Mouse (Mus musculus) cerebellum, adult 11 months (tissue): ENCODE data around the gene Anapc11.

ENCODE experiments used
- DNase-seq: peaks from one replicate; pipeline ENCODE4 v3.0.0; 2022

Anapc11 gene

DNA sequence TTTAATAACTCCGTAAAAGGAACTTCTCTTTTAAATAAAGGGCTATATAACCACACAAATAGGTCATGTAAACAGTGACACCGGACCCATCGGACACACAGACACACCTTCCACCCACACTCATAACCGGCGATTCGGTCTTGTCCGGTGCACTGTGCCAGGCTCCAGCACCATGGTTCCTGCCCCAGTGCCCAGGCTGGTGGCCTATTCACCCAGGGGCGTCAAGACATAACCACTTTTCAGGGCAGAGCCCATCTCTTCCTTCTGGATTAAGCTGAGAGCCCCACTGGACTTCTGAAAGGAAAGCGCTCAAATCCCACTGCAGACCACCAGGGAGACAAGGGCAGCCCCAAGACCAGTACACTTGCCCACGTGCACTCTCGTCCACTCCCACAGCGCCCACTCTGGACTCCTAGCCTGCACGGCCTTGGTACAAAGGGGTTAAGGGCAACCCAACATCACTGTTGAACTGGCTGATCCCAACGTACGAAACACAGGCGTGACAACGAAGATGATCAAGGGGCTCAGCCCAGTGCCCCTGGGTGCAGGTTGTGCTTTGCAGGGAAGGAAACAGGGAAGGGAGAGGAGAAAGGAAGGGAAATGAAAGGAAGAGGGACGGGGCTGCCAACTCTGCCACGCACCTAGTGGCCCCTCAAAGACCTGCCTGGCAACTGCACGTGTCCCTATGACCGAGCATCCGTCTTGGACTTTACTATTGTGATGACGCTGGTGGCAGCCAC lies 30.6 kb downstream of the Anapc11 start:
- no peak for DNase-seq

DNA sequence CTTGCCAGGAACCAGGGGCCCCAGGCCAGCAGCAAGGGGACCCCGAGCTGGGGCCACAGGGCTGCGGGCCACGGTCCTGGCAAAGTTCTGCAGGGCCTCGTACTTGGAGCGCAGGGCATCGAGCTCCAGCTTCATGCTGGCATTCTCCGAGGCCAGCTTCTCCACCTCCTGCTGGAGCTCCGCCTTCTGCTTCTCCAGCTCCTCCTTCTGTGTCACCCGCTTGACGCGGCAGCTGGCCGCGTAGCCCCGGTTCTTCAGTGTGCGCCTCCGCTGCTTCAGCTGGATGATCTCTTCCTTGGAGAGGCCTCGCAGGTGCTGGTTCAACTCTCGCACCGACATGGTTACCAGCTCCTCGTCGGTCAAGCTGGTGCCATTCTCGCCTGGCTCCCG lies 31.1 kb downstream of the Anapc11 start:
- DNase-seq = no peak

DNA sequence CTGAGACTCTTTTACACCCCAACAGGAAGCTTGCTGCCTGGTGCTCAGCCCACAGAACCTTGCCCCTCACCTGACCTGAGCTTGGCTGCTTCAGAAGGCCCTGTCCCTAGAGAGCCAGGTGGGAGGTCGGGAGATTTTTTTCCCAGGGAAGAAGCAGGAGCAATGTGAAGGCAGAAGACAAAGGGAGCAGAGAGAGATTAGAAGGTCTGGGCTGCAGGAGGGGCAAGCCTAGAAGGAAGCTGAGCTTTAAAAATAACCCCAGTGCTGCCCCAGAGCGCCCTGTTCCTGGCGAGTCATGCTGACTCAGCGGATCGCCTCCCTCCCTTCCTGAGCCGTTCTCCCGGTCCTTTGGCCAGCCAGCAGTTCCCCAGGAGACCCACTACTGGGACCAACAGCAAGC lies 31.7 kb downstream of the Anapc11 start:
- DNase-seq = no peak

DNA sequence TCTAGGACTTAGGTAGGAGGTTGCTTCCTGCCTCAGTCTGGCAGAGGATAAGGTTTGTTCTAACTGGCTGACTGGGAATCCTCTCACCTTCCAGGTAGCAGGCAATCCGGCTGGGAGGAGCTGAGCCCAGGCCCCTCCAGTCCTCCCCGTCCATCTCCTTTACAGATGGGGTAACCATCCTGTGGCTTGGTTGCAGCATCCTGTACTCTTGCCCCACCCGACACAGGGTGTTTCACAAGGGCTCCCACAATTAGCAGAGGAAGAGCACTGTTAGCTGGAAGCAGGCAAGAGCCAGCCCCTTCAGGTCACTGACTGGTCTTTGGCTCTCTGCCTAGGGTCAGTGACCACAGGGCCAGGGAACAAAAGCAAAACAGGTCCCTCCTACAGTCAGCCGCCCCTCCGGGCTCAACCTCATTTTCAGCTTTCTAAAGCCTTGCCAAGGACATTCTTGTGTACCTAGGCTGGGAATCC lies 32.2 kb downstream of the Anapc11 start:
- no peak for DNase-seq

DNA sequence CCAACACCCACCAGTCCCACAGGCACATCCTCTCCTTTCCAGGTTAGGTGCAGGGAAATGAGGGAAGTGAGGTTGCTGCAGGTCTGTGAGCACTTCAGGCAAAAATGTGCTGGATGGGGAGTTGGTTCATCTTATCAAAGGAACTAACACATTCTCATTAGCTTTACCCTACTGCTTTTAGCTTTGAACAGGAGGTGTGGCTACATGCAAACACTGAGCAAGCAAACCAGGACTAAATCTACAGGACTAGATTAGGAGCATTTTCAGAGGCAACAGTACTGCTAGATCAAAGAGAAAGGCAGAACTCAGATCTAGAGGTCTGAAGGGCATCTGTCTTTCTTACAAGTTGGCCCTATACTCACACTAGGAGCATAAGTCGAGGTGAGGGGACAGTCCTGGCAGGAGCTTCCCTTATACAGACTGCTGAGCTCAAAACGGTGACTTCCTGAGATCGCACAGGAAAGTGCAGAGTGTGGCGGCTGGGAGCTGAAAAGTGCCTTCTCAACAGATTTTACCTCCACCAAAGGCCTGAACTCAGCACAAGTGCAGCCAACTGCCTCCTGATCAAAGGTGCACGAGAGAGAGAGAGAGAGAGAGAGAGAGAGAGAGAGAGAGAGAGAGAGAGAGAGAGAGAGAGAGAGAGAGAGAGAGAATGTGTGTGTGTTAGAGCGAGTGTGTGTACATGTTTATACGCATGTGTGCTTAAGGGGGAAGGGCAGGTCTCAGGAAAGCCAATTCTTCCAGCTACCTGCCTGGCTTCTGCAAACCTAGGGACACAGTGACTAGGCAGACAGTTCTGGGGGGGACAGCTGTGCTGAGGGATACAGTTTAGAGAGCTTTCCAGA lies 32.9 kb downstream of the Anapc11 start:
- no peak for DNase-seq

DNA sequence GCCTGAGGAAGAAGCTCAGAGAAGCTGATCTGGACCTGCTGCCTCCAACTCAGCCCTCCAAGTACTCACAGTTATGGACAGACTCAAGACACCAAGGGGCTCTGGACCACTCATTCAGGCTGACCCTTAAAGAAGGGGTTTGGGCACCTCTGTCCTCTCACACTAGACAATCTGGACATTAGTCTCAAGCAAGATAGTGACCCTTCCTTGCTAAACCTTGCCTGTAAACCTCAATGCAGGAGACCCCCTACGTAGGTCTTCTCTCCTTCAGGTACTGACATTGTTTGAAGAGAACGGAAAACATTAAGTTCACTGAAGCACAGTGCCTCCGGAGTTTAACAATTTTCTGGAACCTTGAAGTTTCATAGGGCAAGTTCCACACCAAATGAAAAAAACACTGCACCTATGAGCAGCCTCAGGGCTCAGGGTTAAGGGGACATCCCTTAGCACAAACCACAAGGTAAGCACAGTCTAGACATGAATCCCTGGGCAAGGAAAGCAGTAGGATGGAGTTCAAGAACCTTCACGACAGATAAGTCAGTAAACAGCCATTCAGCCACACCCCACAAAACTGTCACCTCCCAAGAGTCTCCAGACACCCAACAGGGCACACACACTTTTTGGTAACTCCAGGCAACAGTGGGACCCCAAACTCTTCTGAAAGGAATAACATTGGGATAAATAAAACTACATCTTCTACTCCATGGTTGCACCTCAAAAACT lies 33.7 kb downstream of the Anapc11 start:
- DNase-seq = no peak

DNA sequence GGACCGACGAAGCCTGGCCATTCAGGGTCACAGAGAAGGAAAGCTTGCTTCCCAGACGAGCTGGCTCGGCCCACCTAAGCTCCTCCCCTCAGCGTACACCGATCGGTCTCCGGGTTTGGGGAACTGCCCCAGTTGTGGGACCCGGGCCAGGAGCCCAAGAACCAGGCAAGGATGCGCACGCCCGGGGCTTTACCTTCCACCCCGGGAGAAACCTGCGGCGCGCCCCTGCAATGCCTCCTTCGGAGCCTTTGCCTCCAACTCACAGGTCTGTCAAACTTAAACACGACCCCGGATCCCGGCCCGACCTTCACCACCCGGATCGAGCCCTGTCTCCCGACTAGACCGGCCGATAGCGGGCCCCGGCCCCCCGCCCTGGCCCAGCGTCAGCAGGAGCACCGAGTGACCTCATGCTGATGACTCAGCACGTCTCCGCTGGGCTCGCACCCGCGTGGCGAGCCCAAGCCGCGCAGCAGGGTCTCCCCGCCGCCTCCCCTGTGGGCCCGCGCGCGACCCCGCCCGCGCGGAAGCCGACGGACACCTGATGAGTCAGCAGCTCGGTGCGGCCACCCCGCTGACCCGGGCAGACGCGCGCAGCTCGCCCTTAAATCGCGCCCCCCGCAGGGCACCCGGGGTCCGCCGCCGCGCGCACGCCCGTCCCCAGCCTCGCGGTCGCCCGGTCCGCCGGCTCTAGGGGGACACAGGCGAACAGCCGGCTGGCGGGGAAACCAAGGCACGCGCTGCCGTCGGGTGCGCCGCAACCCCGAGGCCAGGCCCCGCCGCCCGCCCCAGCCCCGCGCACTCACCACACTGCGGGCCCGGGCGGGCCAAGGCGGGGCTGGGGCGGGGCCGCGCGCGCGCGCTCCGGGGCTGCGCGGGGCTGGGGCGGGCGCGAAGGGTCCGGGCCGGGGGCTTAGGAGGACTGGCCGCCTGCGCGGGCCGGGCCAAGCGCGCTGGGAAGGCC lies 34.6 kb downstream of the Anapc11 start:
- peak; percentile 70 for DNase-seq

DNA sequence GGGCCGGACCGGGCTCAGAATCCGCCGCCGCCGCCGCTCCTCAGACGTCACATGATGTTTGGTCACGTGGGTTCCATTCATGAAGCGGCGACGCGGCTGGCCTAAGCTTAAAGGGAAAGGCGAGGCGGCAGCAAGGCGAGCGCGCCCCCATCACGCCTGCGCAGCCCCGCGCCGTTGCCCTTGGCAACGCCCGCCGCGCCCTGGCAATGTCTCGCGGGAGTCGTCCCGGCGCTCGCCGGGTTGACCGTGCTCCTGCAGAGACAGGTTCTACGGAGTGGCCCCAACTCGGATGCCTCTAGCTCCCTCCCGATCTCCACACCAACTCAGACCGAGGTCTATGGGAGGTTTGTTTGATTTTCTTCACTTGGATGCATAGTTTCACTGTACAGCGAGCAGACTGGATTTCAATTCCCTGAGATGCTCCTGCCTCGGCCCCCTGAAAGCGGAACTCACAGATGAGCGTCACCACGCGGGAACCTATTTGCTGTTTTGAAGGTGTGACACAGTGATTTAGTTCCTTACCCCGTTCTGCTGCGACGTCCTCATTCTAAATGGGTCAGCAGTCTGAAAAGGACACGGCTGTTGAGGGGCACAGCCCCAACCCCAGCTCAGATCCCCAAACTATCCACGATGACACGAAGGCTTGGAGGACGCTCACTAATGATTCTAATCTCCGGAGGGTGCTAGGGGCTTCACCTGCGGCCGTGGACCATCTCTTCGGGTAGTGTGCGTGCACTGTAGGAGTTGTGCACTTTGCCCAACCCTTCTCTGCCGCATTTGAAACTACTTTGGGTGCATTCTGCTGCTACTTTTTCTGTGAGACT lies 35.5 kb downstream of the Anapc11 start, which contains the start of gene Mafg:
Gene Mafg (minus strand): TSS at position 81 of the 824 bp plus-strand sequence.
- peak; percentile 91 for DNase-seq

DNA sequence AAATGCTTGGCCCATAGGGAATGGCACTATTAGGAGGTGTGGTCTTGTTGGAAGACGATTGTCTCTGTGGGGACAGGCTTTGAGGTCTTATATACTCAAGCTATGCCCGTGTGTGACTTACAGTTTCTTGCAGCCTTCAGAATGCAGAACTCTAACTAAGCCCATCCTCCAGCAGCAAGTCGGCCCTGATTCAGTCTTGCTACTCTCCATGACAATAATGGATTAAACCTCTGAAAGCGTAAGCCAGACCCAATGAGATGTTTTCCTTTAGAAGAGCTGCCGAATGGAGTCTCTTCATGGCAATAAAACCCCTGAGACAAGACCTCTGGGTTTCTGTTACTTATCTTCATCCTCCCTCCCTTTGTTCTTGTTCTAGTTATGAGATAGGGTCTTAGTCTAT lies 36.6 kb downstream of the Anapc11 start:
- no peak for DNase-seq

DNA sequence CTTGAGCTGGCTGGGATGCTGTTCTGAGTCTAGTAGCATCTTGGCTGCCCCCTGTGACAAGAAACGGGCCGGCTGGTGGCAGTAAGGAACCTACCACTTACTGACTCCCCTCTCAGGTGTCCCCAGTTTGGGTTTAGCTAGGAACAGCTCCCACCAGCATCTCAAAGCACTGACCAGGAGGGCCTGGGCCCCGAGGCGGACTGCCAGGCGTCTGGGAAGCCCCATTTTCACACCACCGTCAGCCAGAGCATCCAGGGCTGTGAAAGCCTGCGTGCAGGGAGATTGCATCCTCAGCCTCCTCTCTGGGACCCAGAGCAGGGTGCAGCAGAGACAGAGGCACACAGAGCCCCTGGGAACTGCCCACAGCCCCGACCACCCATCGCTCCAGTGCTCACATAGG lies 43.0 kb downstream of the Anapc11 start:
- no peak for DNase-seq

DNA sequence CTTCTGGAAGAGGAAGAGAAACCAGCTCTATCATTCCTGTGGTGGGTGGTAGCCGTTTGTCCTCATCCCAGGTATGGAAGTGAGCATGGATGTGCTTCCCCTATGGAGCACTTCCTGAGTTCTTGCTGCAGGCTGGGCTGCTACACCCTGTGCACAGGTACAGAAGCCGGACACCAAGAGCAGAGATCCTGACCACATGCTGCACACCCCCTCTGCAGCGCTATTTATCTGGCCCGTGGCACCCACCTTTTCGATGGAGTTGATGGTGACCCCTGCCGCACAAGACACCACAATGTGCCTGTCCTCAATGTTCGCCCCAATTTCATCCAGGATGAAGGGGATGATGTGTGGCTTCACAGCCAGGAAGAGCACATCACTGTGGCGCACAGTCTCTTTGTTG lies 43.6 kb downstream of the Anapc11 start:
- no peak for DNase-seq

DNA sequence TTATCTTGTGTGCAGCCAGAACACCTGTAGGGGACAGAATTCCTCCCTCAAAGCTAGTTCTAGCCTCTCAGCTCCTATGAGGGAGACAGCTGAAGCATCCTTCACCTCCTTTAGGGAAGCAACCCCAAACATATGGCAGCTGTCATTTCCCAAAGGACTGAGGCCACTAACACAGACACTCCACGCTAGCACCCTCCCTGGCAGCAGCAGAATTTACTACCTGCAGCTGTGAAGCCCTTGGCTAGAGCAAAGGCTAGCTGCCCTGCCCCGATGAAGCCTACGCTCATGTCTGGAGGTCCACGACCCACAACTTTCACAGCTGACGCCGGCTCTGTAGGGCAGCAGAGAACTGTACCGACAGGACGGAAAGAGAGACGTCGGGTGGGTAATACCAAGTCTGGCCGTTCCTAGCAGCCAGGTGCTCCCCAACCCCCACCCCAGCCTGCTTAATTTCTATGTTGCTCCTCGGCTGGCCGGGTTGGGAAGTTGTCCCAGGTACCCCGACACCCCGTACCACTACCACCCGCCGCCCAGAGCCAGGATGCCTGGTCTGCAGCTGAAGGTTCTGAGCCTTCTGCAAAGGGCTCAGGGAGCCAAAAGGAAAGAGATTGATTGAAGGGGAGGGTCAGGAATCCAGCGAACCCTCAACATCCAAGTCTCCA lies 44.8 kb downstream of the Anapc11 start:
- no peak for DNase-seq

DNA sequence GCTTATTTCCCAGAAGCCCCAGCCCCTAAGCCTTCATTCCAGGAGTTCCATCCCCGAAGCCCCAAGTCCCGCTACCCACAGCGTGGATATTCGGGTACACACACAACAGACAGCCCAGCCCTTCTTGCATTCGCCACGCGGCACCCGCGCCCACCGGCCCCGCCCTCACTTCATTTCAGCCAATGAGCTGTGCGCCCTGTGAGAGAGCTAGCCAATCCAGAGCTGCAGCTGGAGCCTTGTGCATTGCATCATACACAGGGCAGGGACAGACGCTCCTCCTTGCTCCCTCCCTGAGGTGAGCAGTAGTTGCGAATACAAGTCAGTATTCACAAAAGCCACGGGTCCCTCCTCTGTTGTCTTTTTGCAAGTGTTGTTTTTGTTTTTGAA lies 45.4 kb downstream of the Anapc11 start, which contains the start of gene Pycr1:
Gene Pycr1 (minus strand): TSS at position 169 of the 387 bp plus-strand sequence.
- peak; percentile 87 for DNase-seq

DNA sequence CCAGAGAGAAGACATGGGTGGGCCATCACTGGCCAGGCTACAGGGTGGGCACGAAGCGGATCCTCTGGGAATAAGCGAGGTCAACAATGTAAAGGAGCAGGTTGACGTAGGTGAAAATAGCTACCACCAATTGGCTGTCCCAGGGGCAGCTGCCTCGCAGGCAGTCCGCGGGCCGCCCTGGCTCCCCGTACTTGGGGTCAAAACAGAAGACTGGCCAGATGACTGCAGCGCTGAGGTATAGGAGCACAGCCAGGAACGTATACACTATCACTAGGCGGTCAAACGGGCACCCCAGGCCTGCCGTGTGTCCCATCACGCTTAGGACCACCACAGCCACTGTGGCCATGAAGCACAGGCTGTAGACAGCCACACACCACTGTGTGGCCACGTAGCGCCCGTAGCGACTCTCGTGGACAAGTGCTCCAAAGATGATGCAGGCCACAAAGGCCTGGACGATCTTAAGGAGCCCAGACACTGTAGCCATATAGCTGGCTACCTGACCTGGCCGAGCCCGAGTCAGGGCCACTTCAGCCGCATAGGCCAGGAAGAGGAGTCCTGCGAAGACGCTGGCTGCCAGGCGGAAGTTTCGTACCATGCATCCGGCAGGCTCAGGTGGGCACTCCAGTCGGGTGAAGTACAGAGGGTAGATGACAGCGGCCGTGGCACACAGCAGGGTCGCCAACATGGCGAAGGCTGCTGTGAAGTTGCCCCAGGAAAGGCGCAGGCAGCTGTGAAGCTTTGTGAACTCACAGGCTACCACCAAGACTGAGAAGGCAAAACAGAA lies 49.0 kb downstream of the Anapc11 start:
- DNase-seq = no peak

DNA sequence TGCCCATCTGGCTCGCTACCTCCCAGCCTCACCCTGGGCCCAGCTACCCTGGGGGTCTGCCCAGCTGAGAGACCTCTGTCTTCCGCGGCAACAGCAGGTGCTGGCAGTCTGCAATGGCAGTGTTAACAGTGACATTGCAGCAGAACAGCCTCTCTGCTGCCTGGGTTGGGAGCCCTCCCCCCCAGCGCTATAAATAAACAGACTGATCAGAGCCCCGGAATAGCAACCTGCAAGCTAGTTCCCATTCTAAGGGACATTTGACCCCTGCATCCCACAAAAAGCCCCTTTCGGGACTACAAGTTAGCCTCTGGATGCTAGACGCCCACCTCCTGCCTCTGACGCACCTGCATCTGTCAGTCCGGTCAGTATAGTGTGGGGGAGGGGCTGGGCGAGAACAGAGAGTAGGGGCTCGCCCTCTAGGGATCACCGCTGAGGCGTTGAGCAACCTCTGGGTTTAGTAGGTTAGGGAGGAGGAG lies 49.8 kb downstream of the Anapc11 start, which contains the start of gene Myadml2:
Gene Myadml2 (minus strand): TSS at position 158 of the 476 bp plus-strand sequence.
- DNase-seq = peak; percentile 49

DNA sequence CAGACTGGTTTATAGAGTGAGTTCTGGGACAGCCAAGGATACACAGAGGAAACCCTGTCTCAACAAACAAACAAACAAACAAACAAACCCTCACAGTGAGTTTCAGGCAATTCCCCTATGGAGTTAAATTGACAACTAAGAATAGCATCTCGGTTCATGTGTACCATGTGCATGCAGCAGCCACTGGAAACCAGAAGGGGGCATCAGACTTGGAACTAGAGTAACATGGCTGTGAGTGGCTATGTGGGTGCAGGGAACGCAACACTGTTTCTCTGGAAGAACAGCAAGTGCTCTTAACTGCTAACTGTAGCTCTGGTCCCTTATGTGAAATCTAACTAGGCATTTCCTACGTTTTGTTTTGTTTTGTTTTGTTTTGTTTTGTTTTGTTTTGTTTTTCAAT lies 53.7 kb downstream of the Anapc11 start:
- no peak for DNase-seq

DNA sequence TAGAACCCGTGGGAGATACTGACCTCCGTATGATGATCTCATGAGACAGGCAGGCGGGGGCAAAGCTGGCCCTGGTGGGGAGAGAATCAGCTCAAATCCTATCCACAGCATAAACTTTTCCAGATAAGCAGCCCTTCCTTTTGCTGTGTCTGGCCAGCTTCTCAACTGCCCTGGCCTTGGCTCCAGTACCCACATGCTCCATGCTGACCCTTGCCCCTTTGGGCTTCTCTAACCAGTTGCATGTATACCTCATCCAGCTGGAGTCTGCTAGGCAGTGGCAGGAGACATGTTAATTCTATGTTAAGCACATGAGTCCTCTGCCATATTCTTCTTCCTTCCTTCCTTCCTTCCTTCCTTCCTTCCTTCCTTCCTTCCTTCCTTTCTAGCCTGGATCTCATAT lies 56.5 kb downstream of the Anapc11 start:
- DNase-seq = no peak

DNA sequence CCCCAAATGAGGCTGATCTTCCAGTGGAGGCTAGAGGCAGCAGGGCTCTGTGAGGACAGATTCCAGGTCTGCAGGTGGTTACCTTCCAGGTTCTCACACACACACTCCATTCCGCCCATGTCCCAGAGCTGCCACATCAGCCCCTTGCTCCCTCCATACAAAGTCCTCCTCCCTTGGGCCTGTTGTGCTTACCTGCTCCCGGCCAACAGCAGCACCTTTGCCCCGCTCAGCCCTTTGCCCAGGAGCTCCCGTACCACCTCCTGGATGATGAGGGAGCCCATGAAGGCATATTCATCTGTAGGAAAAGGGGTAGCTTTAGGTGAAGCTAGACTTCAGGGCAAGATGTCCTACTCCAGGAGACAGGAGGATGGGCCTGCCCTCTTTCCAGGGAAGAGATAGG lies 59.1 kb downstream of the Anapc11 start:
- no peak for DNase-seq
